Mouse (Mus musculus) cerebellum, adult 2 months (tissue): Measurements from ENCODE around the gene Tram2.

Source experiments
- CTCF ChIP-seq: fragments of 200-500 bp; IDR thresholded peaks from 2 replicates; pipeline ENCODE4 v1.5.1; 2011; ENCODE audit warnings: low read depth, mild to moderate bottlenecking, control low read depth, low read length, moderate library complexity, borderline replicate concordance; ENCODE audit not compliant: insufficient read depth
- POLR2A ChIP-seq: fragments of 200-500 bp; IDR thresholded peaks from 2 replicates; pipeline ENCODE4 v1.6.1; 2011; ENCODE audit warnings: low read length, control low read depth, borderline replicate concordance; ENCODE audit not compliant: insufficient read depth

DNA sequence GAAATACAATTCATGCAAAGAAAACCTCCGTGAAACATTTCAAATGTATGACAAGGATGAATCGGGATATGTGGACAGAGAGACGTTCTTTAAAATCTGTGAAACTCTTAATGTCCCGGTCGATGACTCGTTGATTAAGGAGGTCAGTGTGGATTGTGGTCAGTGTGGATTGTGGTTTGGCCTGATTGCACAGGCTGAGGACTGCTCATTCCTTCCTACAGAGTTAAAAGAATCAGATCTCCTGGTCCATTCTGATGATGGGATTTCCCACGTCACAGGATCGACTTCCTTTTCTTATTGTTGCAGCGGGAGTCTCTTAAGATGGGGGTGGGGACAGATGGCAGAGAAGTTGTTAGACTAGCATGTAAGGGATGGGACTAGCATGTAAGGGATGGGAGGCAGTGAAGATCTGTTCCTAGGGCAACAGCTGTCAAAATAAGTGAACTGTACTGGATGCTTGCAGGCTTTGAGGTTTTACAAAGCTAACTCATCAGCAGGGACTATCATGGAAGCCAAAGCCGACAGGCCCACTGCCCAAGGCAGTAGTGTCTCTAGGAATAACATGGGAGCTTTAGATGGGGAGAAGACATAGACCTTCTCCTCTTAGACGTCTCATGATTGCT lies 89.5 kb downstream of the Tram2 start:
- no peak for TF ChIP-seq CTCF
- no peak for TF ChIP-seq POLR2A
